Mouse (Mus musculus) MEL (cell line): ENCODE data around the gene Lgi4. TPM values are rescaled to one million over a fixed set of nuclear protein-coding genes. Genes with fewer than 3 reads are reported as not detected.

Experiments
- DNase-seq: peaks from one replicate; pipeline ENCODE4 v3.0.0; 2011; ENCODE audit warnings: low read depth, low spot score
- H3K27ac ChIP-seq: 2 replicates; pipeline ENCODE4 v1.5.1; 2012; ENCODE audit warnings: low read depth, mild to moderate bottlenecking, control low read depth, low read length, moderate library complexity; ENCODE audit not compliant: control insufficient read depth
- H3K27me3 ChIP-seq, 2 experiments: fragments of 150-350 bp in 1 of 2; sonication (generic) in 1 of 2; 2 replicates each; pipeline ENCODE4 v1.6.1; 2012; ENCODE audit warnings: low read length in 2 of 2, mild to moderate bottlenecking in 2 of 2, improper control_type of control experiment in 1 of 2, moderate library complexity in 1 of 2; ENCODE audit not compliant: insufficient read depth in 2 of 2, control insufficient read depth in 1 of 2
- H3K36me3 ChIP-seq, 2 experiments: 2 replicates each; pipeline ENCODE4 v1.6.1; 2012 to 2014; ENCODE audit warnings: low read length in 2 of 2, improper control_type of control experiment in 1 of 2, inconsistent platforms in 1 of 2, mild to moderate bottlenecking in 1 of 2; ENCODE audit not compliant: insufficient read depth in 2 of 2, control insufficient read depth in 1 of 2
- H3K4me1 ChIP-seq, 2 experiments: fragments of 150-350 bp in 1 of 2; sonication (generic) in 1 of 2; 2 replicates each; pipeline ENCODE4 v1.6.1; 2012; ENCODE audit warnings: low read length in 2 of 2, improper control_type of control experiment in 1 of 2, mild to moderate bottlenecking in 1 of 2; ENCODE audit not compliant: insufficient read depth in 2 of 2, control insufficient read depth in 1 of 2
- H3K4me3 ChIP-seq, 2 experiments: fragments of 150-350 bp in 1 of 2; sonication (generic) in 1 of 2; 2 replicates each; pipeline ENCODE4 v1.5.1; 2012; ENCODE audit warnings: low read depth in 2 of 2, low read length in 2 of 2, mild to moderate bottlenecking in 2 of 2, moderate library complexity in 2 of 2, control low read depth in 1 of 2, improper control_type of control experiment in 1 of 2; ENCODE audit not compliant: control insufficient read depth in 1 of 2, insufficient read depth in 1 of 2
- H3K79me2 ChIP-seq: 2 replicates; pipeline ENCODE4 v1.6.1; 2012; ENCODE audit warnings: mild to moderate bottlenecking, low read length, moderate library complexity; ENCODE audit not compliant: control insufficient read depth, poor library complexity, insufficient read depth
- H3K9ac ChIP-seq: 2 replicates; pipeline ENCODE4 v1.6.1; 2012; ENCODE audit warnings: low read depth, mild to moderate bottlenecking, control low read depth, low read length, moderate library complexity; ENCODE audit not compliant: control insufficient read depth, poor library complexity, severe bottlenecking
- H3K9me3 ChIP-seq: fragments of 150-350 bp; sonication (generic); replicated peaks from 2 replicates; pipeline ENCODE4 v1.6.1; 2012; ENCODE audit warnings: mild to moderate bottlenecking, low read length, improper control_type of control experiment, moderate library complexity; ENCODE audit not compliant: insufficient read depth
- CHD2 ChIP-seq: IDR thresholded peaks from 2 replicates; pipeline ENCODE4 v1.6.1; 2011; ENCODE audit warnings: low read length, improper control_type of control experiment
- CTCF ChIP-seq, 3 experiments: IDR thresholded peaks in 2 of 3; conservative IDR thresholded peaks in 1 of 3; 2 replicates each; pipeline ENCODE4 v1.5.1; 2011 to 2012; ENCODE audit warnings: low read length in 3 of 3, low read depth in 2 of 3, mild to moderate bottlenecking in 2 of 3, improper control_type of control experiment in 1 of 3, inconsistent platforms in 1 of 3, mixed read lengths in 1 of 3, moderate library complexity in 1 of 3; ENCODE audit not compliant: control insufficient read depth in 1 of 3, insufficient read depth in 1 of 3, poor library complexity in 1 of 3, severe bottlenecking in 1 of 3
- E2F4 ChIP-seq: IDR thresholded peaks from 2 replicates; pipeline ENCODE4 v1.6.1; 2011; ENCODE audit warnings: low read depth, low read length, improper control_type of control experiment, borderline replicate concordance
- EP300 ChIP-seq, 2 experiments: IDR thresholded peaks; 2 replicates each; pipeline ENCODE4 v1.6.1; 2011; ENCODE audit warnings: improper control_type of control experiment in 2 of 2, low read length in 2 of 2, low read depth in 1 of 2, mild to moderate bottlenecking in 1 of 2
- ETS1 ChIP-seq: IDR thresholded peaks from 2 replicates; pipeline ENCODE4 v1.6.1; 2012; ENCODE audit warnings: low read depth, mild to moderate bottlenecking, inconsistent platforms, low read length, improper control_type of control experiment, moderate library complexity
- GATA1 ChIP-seq: IDR thresholded peaks from 2 replicates; pipeline ENCODE4 v1.6.1; 2011; ENCODE audit warnings: low read depth, low read length, improper control_type of control experiment
- HCFC1 ChIP-seq: IDR thresholded peaks from 2 replicates; pipeline ENCODE4 v1.6.1; 2012; ENCODE audit warnings: low read depth, mild to moderate bottlenecking, inconsistent platforms, low read length, improper control_type of control experiment, moderate library complexity
- JUND ChIP-seq: IDR thresholded peaks from 2 replicates; pipeline ENCODE4 v1.6.1; 2011; ENCODE audit warnings: low read depth, mild to moderate bottlenecking, improper control_type of control experiment, low read length
- KAT2A ChIP-seq: conservative IDR thresholded peaks from 2 replicates; pipeline ENCODE4 v1.6.1; 2012; ENCODE audit warnings: low read depth, low read length, improper control_type of control experiment, inconsistent platforms
- MAFK ChIP-seq: IDR thresholded peaks from 2 replicates; pipeline ENCODE4 v1.6.1; 2011; ENCODE audit warnings: low read depth, mild to moderate bottlenecking, low read length, improper control_type of control experiment, borderline replicate concordance
- MAX ChIP-seq: IDR thresholded peaks from 2 replicates; pipeline ENCODE4 v1.6.1; 2011; ENCODE audit warnings: low read length, improper control_type of control experiment
- MAZ ChIP-seq: IDR thresholded peaks from 2 replicates; pipeline ENCODE4 v1.6.1; 2012; ENCODE audit warnings: low read depth, mild to moderate bottlenecking, inconsistent platforms, low read length, improper control_type of control experiment
- MEF2A ChIP-seq: IDR thresholded peaks from 2 replicates; pipeline ENCODE4 v1.6.1; 2014; ENCODE audit warnings: low read depth, mild to moderate bottlenecking, inconsistent platforms, low read length, improper control_type of control experiment; ENCODE audit not compliant: poor library complexity, insufficient replicate concordance, severe bottlenecking; ENCODE audit errors: extremely low read depth
- MXI1 ChIP-seq: IDR thresholded peaks from 2 replicates; pipeline ENCODE4 v1.6.1; 2011; ENCODE audit warnings: mild to moderate bottlenecking, low read depth, low read length, improper control_type of control experiment
- MYB ChIP-seq: IDR thresholded peaks from 2 replicates; pipeline ENCODE4 v1.6.1; 2011; ENCODE audit warnings: mild to moderate bottlenecking, low read depth, low read length, improper control_type of control experiment
- MYC ChIP-seq: IDR thresholded peaks from 2 replicates; pipeline ENCODE4 v1.6.1; 2011; ENCODE audit warnings: low read depth, mild to moderate bottlenecking, low read length, improper control_type of control experiment, moderate library complexity
- NELFE ChIP-seq: IDR thresholded peaks from 2 replicates; pipeline ENCODE4 v1.6.1; 2011; ENCODE audit warnings: low read depth, low read length, improper control_type of control experiment
- NRF1 ChIP-seq: IDR thresholded peaks from 2 replicates; pipeline ENCODE4 v1.6.1; 2014; ENCODE audit warnings: low read depth, mild to moderate bottlenecking, inconsistent platforms, low read length, improper control_type of control experiment, moderate library complexity; ENCODE audit not compliant: poor library complexity, insufficient read depth, severe bottlenecking
- POLR2A ChIP-seq, 2 experiments: IDR thresholded peaks; 2 replicates each; pipeline ENCODE4 v1.6.1; 2011 to 2012; ENCODE audit warnings: low read length in 2 of 2, mild to moderate bottlenecking in 2 of 2, control low read depth in 1 of 2, improper control_type of control experiment in 1 of 2, low read depth in 1 of 2, moderate library complexity in 1 of 2; ENCODE audit not compliant: control insufficient read depth in 1 of 2, insufficient read depth in 1 of 2, poor library complexity in 1 of 2
- POLR2AphosphoS5 ChIP-seq: IDR thresholded peaks from 2 replicates; pipeline ENCODE4 v1.6.1; 2012; ENCODE audit warnings: low read depth, borderline replicate concordance, mild to moderate bottlenecking, inconsistent platforms, low read length, moderate library complexity, mixed read lengths
- RAD21 ChIP-seq: IDR thresholded peaks from 2 replicates; pipeline ENCODE4 v1.6.1; 2011; ENCODE audit warnings: mild to moderate bottlenecking, low read depth, low read length, improper control_type of control experiment
- RCOR1 ChIP-seq: IDR thresholded peaks from 2 replicates; pipeline ENCODE4 v1.6.1; 2012; ENCODE audit warnings: low read depth, mild to moderate bottlenecking, inconsistent platforms, low read length, improper control_type of control experiment
- SIN3A ChIP-seq: IDR thresholded peaks from 2 replicates; pipeline ENCODE4 v1.6.1; 2012; ENCODE audit warnings: low read length, improper control_type of control experiment, inconsistent platforms
- SMC3 ChIP-seq: IDR thresholded peaks from 2 replicates; pipeline ENCODE4 v1.6.1; 2011; ENCODE audit warnings: low read depth, low read length, improper control_type of control experiment
- TAL1 ChIP-seq: IDR thresholded peaks from 2 replicates; pipeline ENCODE4 v1.6.1; 2012; ENCODE audit warnings: mild to moderate bottlenecking, inconsistent platforms, low read length, moderate library complexity, mixed read lengths
- TBP ChIP-seq: IDR thresholded peaks from 2 replicates; pipeline ENCODE4 v1.8.0; 2011; ENCODE audit warnings: low read depth, low read length, improper control_type of control experiment
- UBTF ChIP-seq: IDR thresholded peaks from 2 replicates; pipeline ENCODE4 v1.6.1; 2012; ENCODE audit warnings: low read depth, mild to moderate bottlenecking, inconsistent platforms, low read length, improper control_type of control experiment, moderate library complexity, borderline replicate concordance; ENCODE audit not compliant: insufficient read depth
- USF1 ChIP-seq: IDR thresholded peaks from 2 replicates; pipeline ENCODE4 v1.6.1; 2014; ENCODE audit warnings: low read depth, mild to moderate bottlenecking, inconsistent platforms, low read length, improper control_type of control experiment, moderate library complexity
- USF2 ChIP-seq, 2 experiments: IDR thresholded peaks; 2 replicates each; pipeline ENCODE4 v1.6.1; 2011 to 2012; ENCODE audit warnings: improper control_type of control experiment in 2 of 2, low read length in 2 of 2, borderline replicate concordance in 1 of 2, inconsistent platforms in 1 of 2, low read depth in 1 of 2, mild to moderate bottlenecking in 1 of 2; ENCODE audit not compliant: insufficient read depth in 1 of 2
- ZC3H11A ChIP-seq: IDR thresholded peaks from 2 replicates; pipeline ENCODE4 v1.6.1; 2012; ENCODE audit warnings: low read depth, mild to moderate bottlenecking, inconsistent platforms, low read length, improper control_type of control experiment
- ZKSCAN1 ChIP-seq: IDR thresholded peaks from 2 replicates; pipeline ENCODE4 v1.6.1; 2012; ENCODE audit warnings: low read depth, mild to moderate bottlenecking, inconsistent platforms, low read length, improper control_type of control experiment, moderate library complexity
- ZMIZ1 ChIP-seq: IDR thresholded peaks from 2 replicates; pipeline ENCODE4 v1.6.1; 2012; ENCODE audit warnings: low read depth, mild to moderate bottlenecking, inconsistent platforms, low read length, improper control_type of control experiment, moderate library complexity
- polyA plus RNA-seq, 2 experiments: library from polyadenylated mRNA; stranded (reverse) in 1 of 2; unstranded in 1 of 2; fragments of >175 nt in 1 of 2; fragments of >200 nt in 1 of 2; gene quantifications; 2 replicates each; pipeline versions ENCODE4 v1.2.1 to v1.2.4; 2012; ENCODE audit warnings: low replicate concordance in 2 of 2, low read depth in 1 of 2; ENCODE audit not compliant: insufficient read length in 2 of 2, insufficient read depth in 1 of 2, missing spikeins in 1 of 2
- total RNA-seq: library from RNA; depleted of rRNA; stranded (reverse); fragments of 300-350 nt; gene quantifications from 2 replicates; pipeline ENCODE4 v1.2.3, GENCODE M21; 2012

Lgi4 gene
- total and polyA plus RNA-seq, 3 experiments: not detected

DNA sequence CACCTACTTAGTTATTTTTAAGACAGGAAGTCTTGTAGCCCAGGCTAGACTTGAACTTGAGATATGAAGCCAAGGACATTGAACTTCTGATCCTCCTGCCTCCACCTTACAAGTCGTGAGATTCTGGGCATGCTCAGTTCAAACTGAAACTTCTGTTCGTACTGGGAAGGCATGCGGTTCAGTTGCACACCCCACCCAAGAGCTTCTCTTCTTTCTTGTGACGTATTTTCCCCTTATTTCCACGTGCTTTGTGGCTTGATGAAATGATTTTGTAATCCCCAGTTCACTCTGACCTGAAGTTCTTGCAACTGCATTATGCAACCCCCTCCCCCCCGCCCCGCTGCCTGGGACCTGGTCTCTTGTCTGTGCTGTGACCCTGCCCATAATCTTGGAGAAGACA is 27.4 kb upstream of the Lgi4 start:
- Histone ChIP-seq H3K4me1 (peaks cover 12 to 28% of the 10 kb centered on the region in 2 experiments), H3K9ac (no peak overlapping the region)

DNA sequence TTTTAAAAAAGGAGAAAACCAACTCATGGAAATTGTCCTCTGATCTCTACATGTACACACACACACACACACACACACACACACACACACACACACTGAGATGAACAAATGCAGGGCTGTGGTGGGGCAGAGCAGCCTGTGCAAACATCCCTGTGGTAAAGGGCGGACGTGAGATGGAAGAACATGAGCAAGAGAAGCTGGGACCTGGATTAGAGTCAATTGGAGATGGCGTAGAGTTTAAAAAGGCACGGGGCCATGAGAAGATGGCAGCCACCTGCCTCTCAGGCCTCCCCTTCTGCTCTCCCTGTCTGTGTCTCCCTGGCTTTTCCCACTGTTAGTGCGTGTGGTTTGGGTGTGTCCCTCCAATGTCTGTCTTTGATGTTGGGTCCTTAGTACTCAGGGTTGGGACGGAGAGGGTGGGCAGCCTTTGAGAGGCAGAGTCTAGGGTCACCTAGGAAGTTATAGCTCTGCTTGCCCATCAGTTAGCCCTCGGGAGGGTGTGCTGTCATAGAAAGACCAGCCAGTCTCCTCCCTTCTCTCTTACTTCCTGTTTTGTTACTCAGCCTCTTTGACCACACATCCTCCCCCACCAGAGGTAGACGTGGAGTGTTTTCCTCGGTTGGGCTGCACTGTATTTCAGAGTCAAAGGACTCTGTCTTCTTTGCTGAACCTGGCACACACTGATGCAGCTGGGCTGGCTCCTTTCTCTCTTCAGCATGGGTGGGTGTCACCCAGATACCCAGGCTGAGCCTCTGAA is 25.6 kb upstream of the Lgi4 start:
- peak overlapping the region; percentile 70 for H3K9ac ChIP-seq
- H3K27ac ChIP-seq: peak overlapping the region; percentile 91
- H3K79me2 ChIP-seq: no peaks in the 10 kb centered on the region; the same call in 1 of the 2 replicates
- peak overlapping the region; percentile 6 to 8; a peak in 2 of 4 replicates for H3K4me3 ChIP-seq
- peaks cover 14 to 33% of the 10 kb centered on the region in 2 experiments for H3K4me1 ChIP-seq
- peak; percentile 81 for DNase-seq
- no peaks in the 10 kb centered on the region for H3K27me3 ChIP-seq
- no peaks in the 10 kb centered on the region for H3K9me3 ChIP-seq
- peaks cover 0 to 20% of the 10 kb centered on the region in 2 experiments; a peak in 2 of 4 replicates for H3K36me3 ChIP-seq
- no peak for TF ChIP-seq USF2 (IDR thresholded peaks at IDR 0.05; ENCODE audit: borderline replicate concordance in 1 of 2, insufficient read depth in 1 of 2, low read depth in 1 of 2, low read length in 2 of 2)
- TF ChIP-seq GATA1: peak; percentile 31; the same call in 1 of the 2 replicates
- TF ChIP-seq MAZ: 0 out of 2 replicates have a peak, but pooled peaks have one; percentile 18
- no peak for TF ChIP-seq MYC
- TF ChIP-seq RCOR1: no peak
- TF ChIP-seq ZC3H11A: no peak
- TF ChIP-seq HCFC1: 0 out of 2 replicates have a peak, but pooled peaks have one; percentile 25
- TF ChIP-seq MAFK: no peak
- TF ChIP-seq ETS1: peak; percentile 37; the same call in 1 of the 2 replicates
- TF ChIP-seq RAD21: no peak
- no peak for TF ChIP-seq CTCF (IDR thresholded peaks at IDR 0.05 in 2 of 3, conservative IDR thresholded peaks at IDR 0.05 in 1 of 3; ENCODE audit: control insufficient read depth in 1 of 3, insufficient read depth in 1 of 3, low read depth in 2 of 3, low read length in 3 of 3, poor library complexity in 1 of 3, severe bottlenecking in 1 of 3)
- no peak for TF ChIP-seq JUND
- peak; percentile 68 for TF ChIP-seq SIN3A
- TF ChIP-seq POLR2A (IDR thresholded peaks at IDR 0.05; ENCODE audit: control insufficient read depth in 1 of 2, insufficient read depth in 1 of 2, low read depth in 1 of 2, low read length in 2 of 2, poor library complexity in 1 of 2): peak in 1 of 2 experiments; percentile 43; a peak in 1 of 4 replicates
- TF ChIP-seq MXI1: no peak; the same call in 1 of the 2 replicates
- TF ChIP-seq EP300 (IDR thresholded peaks at IDR 0.05; ENCODE audit: low read depth in 1 of 2, low read length in 2 of 2): 0 out of 4 replicates have a peak, but pooled peaks of 1 of the 2 experiments have one; percentile 43
- TF ChIP-seq CHD2: no peak; the same call in 1 of the 2 replicates
- no peak for TF ChIP-seq ZMIZ1
- TF ChIP-seq POLR2AphosphoS5: no peak
- no peak for TF ChIP-seq MYB
- no peak for TF ChIP-seq NRF1
- no peak for TF ChIP-seq TAL1

More for the DNA sequence above, 27.4 kb upstream of the Lgi4 start:
- no peak for DNase-seq
- no peaks in the 10 kb centered on the region for H3K9me3 ChIP-seq
- H3K4me3 ChIP-seq: no peak overlapping the region
- no peak overlapping the region for H3K27ac ChIP-seq
- H3K79me2 ChIP-seq: no peaks in the 10 kb centered on the region
- no peaks in the 10 kb centered on the region for H3K27me3 ChIP-seq
- no peak for TF ChIP-seq E2F4
- no peak for TF ChIP-seq MAX
- no peak for TF ChIP-seq TBP
- TF ChIP-seq MYB: no peak
- TF ChIP-seq MEF2A: no peak
- no peak for TF ChIP-seq KAT2A
- TF ChIP-seq ZMIZ1: no peak
- TF ChIP-seq NELFE: no peak
- TF ChIP-seq SMC3: no peak
- no peak for TF ChIP-seq UBTF
- TF ChIP-seq CTCF (IDR thresholded peaks at IDR 0.05 in 2 of 3, conservative IDR thresholded peaks at IDR 0.05 in 1 of 3; ENCODE audit: control insufficient read depth in 1 of 3, insufficient read depth in 1 of 3, low read depth in 2 of 3, low read length in 3 of 3, poor library complexity in 1 of 3, severe bottlenecking in 1 of 3): no peak
- no peak for TF ChIP-seq NRF1
- TF ChIP-seq MYC: no peak
- no peak for TF ChIP-seq USF1
- no peak for TF ChIP-seq ZC3H11A
- TF ChIP-seq SIN3A: no peak
- no peak for TF ChIP-seq HCFC1
- no peak for TF ChIP-seq ZKSCAN1
- TF ChIP-seq POLR2A (IDR thresholded peaks at IDR 0.05; ENCODE audit: control insufficient read depth in 1 of 2, insufficient read depth in 1 of 2, low read depth in 1 of 2, low read length in 2 of 2, poor library complexity in 1 of 2): no peak
- peaks cover 0 to 16% of the 10 kb centered on the region in 2 experiments; a peak in 2 of 4 replicates for H3K36me3 ChIP-seq
